Mouse (Mus musculus): ENCODE results near the gene Dclk1.

- TF ChIP-seq CTCF (IDR thresholded peaks at IDR 0.05; ENCODE audit: low read depth) (no peak), EP300 (optimal IDR thresholded peaks at IDR 0.05) (no peak)
Observed at GRCm38 (mm10) chr3:55537714-55538113, 295.6 kb downstream of the Dclk1 start.
